Mouse (Mus musculus): ENCODE data around the gene Ccne1.

Gene Ccne1

GRCm38 (mm10) chr7:38093101-38093500 is 14.2 kb downstream of the Ccne1 start:
- no peak for DNase-seq (ENCODE audit: low spot score)

GRCm38 (mm10) chr7:38089930-38090675 is 17.2 kb downstream of the Ccne1 start:
- no peak for DNase-seq (ENCODE audit: low spot score)

- DNase-seq (ENCODE audit: low spot score) = no peak
Observed at GRCm38 (mm10) chr7:38088456-38088855, 18.9 kb downstream of the Ccne1 start.

GRCm38 (mm10) chr7:38087856-38088255 is 19.5 kb downstream of the Ccne1 start:
- no peak for DNase-seq (ENCODE audit: low spot score)

GRCm38 (mm10) chr7:38086401-38086800 is 20.9 kb downstream of the Ccne1 start:
- no peak for DNase-seq (ENCODE audit: low spot score)

GRCm38 (mm10) chr7:38085573-38086211 is 21.6 kb downstream of the Ccne1 start:
- peak; percentile 26 for DNase-seq (ENCODE audit: low spot score)

GRCm38 (mm10) chr7:38084778-38085572 is 22.4 kb downstream of the Ccne1 start:
- DNase-seq (ENCODE audit: low spot score) = peak; percentile 98

- DNase-seq (ENCODE audit: low spot score) = no peak
Observed at GRCm38 (mm10) chr7:38082971-38083370, 24.4 kb downstream of the Ccne1 start.

- DNase-seq (ENCODE audit: low spot score) = no peak
Observed at GRCm38 (mm10) chr7:38077189-38077588, 30.1 kb downstream of the Ccne1 start.

GRCm38 (mm10) chr7:38075487-38075886 is 31.8 kb downstream of the Ccne1 start:
- DNase-seq (ENCODE audit: low spot score) = no peak

GRCm38 (mm10) chr7:38074920-38075319 is 32.4 kb downstream of the Ccne1 start:
- DNase-seq (ENCODE audit: low spot score) = no peak

GRCm38 (mm10) chr7:38074514-38074913 is 32.8 kb downstream of the Ccne1 start:
- no peak for DNase-seq (ENCODE audit: low spot score)

- DNase-seq (ENCODE audit: low spot score) = no peak
Observed at GRCm38 (mm10) chr7:38073782-38074181, 33.6 kb downstream of the Ccne1 start.

GRCm38 (mm10) chr7:38071065-38071464 is 36.3 kb downstream of the Ccne1 start:
- DNase-seq (ENCODE audit: low spot score) = no peak

- no peak for DNase-seq (ENCODE audit: low spot score)
Observed at GRCm38 (mm10) chr7:38070663-38071062, 36.7 kb downstream of the Ccne1 start.

GRCm38 (mm10) chr7:38064431-38064830 is 42.9 kb downstream of the Ccne1 start:
- no peak for DNase-seq (ENCODE audit: low spot score)

- DNase-seq (ENCODE audit: low spot score) = peak; percentile 55
Observed at GRCm38 (mm10) chr7:38061060-38061970, 46.0 kb downstream of the Ccne1 start.

- no peak for DNase-seq (ENCODE audit: low spot score)
Observed at GRCm38 (mm10) chr7:38059636-38060330, 47.6 kb downstream of the Ccne1 start.

- DNase-seq (ENCODE audit: low spot score) = no peak
Observed at GRCm38 (mm10) chr7:38059096-38059495, 48.2 kb downstream of the Ccne1 start.

GRCm38 (mm10) chr7:38055996-38056395 is 51.3 kb downstream of the Ccne1 start:
- DNase-seq (ENCODE audit: low spot score) = no peak

- DNase-seq (ENCODE audit: low spot score) = no peak
Observed at GRCm38 (mm10) chr7:38054246-38054645, 53.1 kb downstream of the Ccne1 start.
